Mouse (Mus musculus) stomach, postnatal 0 days (tissue): Measurements from ENCODE around the gene Scube3.

Source experiments
- CTCF ChIP-seq: IDR thresholded peaks from 2 replicates; pipeline ENCODE4 v1.5.1; 2016; ENCODE audit warnings: antibody characterized with exemption, low read depth, mild to moderate bottlenecking, moderate library complexity
- EP300 ChIP-seq: optimal IDR thresholded peaks from 2 replicates; pipeline ENCODE3; 2016; ENCODE audit warnings: antibody characterized with exemption

- TF ChIP-seq EP300 (no peak), CTCF (no peak)
Observed at GRCm38 (mm10) chr17:28136266-28136665, 5.7 kb upstream of the Scube3 start.
